Mouse (Mus musculus) forebrain, embryonic 16.5 days (tissue): ENCODE results near the gene Spata9. TPM values are rescaled to one million over a fixed set of nuclear protein-coding genes. Genes with fewer than 3 reads are reported as not detected.
"Not testable (repeated sequence)": the region's sequence is repeated elsewhere in the genome, so short reads cannot be mapped to it uniquely, and the experiment has no call there.

Experiments
- ATAC-seq: fragments of 200-750 bp; cut with Nextera tagmentation; 2 replicates; pipeline ENCODE4 v1.8.0; 2017; ENCODE audit warnings: mild to moderate bottlenecking, moderate library complexity
- H3K27ac ChIP-seq: fragments of 300-500 bp; sonication (generic); 2 replicates; pipeline ENCODE4 v1.5.1; 2014; ENCODE audit warnings: low read length, control low read depth
- H3K27me3 ChIP-seq: fragments of 300-500 bp; sonication (generic); replicated peaks from 2 replicates; pipeline ENCODE4 v1.6.1; 2014; ENCODE audit warnings: low read length; ENCODE audit not compliant: control insufficient read depth, insufficient read depth
- H3K36me3 ChIP-seq: fragments of 300-500 bp; sonication (generic); 2 replicates; pipeline ENCODE4 v1.6.1; 2014; ENCODE audit not compliant: control insufficient read depth, insufficient read depth
- H3K4me1 ChIP-seq: fragments of 300-500 bp; sonication (generic); replicated peaks from 2 replicates; pipeline ENCODE4 v1.6.1; 2014; ENCODE audit warnings: low read length; ENCODE audit not compliant: control insufficient read depth, insufficient read depth
- H3K4me2 ChIP-seq: fragments of 300-500 bp; sonication (generic); 2 replicates; pipeline ENCODE4 v1.6.1; 2014; ENCODE audit warnings: mild to moderate bottlenecking, low read length, control low read depth
- H3K4me3 ChIP-seq: fragments of 300-500 bp; sonication (generic); replicated peaks from 2 replicates; pipeline ENCODE4 v1.5.1; 2014; ENCODE audit warnings: mild to moderate bottlenecking, low read length, control low read depth
- H3K9ac ChIP-seq: fragments of 300-500 bp; sonication (generic); replicated peaks from 2 replicates; pipeline ENCODE4 v1.6.1; 2014; ENCODE audit warnings: low read depth, low read length, control low read depth
- H3K9me3 ChIP-seq: fragments of 300-500 bp; sonication (generic); 2 replicates; pipeline ENCODE4 v1.6.1; 2016; ENCODE audit warnings: low read length; ENCODE audit not compliant: control insufficient read depth
- WGBS: fragments of 180-500 bp; shearing (Covaris S2); extraction: QIAGEN DNeasy Blood & Tissue Kit; methylation state at CpG from one replicate; pipeline ENCODE4 v1.1.7; 2014; 5-methylcytosine and 5-hydroxymethylcytosine counted together
- polyA plus RNA-seq: library from polyadenylated mRNA; unstranded; fragments of >200 nt; fragmentation: Nextera tagmentation; extraction: Ambion mirVana; gene quantifications from 2 replicates; pipeline ENCODE4 v1.2.1, GENCODE M21; 2015

The Spata9 gene
- 1.8 and 2.6 TPM in 2 replicates for polyA plus RNA-seq

- H3K4me3 ChIP-seq: no peak within 1 kb of the TSS
- no peaks in the 10 kb centered on the region for H3K4me1 ChIP-seq
- no peaks in the 10 kb centered on the region for H3K36me3 ChIP-seq
- WGBS: 82% methylated on average over 1 of the region's 1 CpGs
- ATAC-seq: no peak
- H3K4me2 ChIP-seq: no peak within 1 kb of the TSS
- H3K9me3 ChIP-seq: no peaks in the 10 kb centered on the region
- H3K27me3 ChIP-seq: no peaks in the 10 kb centered on the region
- no peak within 1 kb of the TSS for H3K9ac ChIP-seq
- H3K27ac ChIP-seq: no peak within 1 kb of the TSS
Measured at GRCm38 (mm10) chr13:75966850-75967249, at the start of gene Spata9. TSS of gene Spata9 (plus strand) at chr13:75967150.

DNA sequence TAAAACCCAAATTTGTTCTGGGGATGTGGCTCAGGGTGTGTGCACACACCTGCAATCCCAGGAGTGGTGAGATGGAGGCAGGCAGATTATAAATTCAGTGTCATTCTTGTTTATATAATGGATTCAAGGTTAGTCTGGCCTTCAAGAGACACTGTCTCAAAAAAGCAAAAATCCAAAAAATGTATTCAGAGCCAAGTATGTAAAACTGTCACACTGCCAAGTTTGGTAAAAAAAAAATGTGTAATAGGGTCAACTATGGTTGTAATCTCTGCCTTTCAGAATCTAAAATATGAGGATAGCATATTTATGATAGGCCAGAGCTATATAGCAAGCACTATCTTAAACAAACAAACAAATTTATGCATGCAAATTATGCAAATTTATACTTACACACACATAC lies 39.0 kb upstream of the Spata9 start:
- no peaks in the 10 kb centered on the region for H3K27me3 ChIP-seq
- peaks cover 11% of the 10 kb centered on the region; the same call in 1 of the 2 replicates for H3K4me1 ChIP-seq
- H3K9ac ChIP-seq: no peak overlapping the region
- H3K4me3 ChIP-seq: no peak overlapping the region
- no peak overlapping the region for H3K4me2 ChIP-seq
- H3K36me3 ChIP-seq: peaks cover 2% of the 10 kb centered on the region; the same call in 1 of the 2 replicates
- no peak overlapping the region for H3K27ac ChIP-seq
- no peaks in the 10 kb centered on the region for H3K9me3 ChIP-seq
- ATAC-seq: peak; percentile 56

DNA sequence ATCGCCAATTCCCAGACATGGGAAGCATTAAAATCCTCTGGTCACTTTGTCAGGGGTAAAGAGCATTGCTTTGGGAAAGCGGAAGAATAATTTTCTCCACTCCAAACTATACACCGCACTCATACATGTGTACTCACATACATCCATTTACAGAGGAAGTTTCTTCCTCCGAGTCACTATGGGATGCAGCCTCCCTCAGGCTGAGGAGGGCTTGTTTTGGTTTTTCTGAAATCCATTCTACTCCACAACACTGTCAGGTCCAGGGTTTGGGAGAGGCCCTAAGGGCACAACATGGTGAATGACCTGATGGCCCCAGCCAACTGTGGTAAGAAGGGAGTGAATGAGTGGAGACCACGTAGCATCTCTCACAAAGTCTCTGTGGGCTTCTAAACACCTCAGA lies 37.9 kb upstream of the Spata9 start:
- H3K27me3 ChIP-seq, H3K27ac ChIP-seq, H3K4me2 ChIP-seq, H3K9me3 ChIP-seq, H3K36me3 ChIP-seq, H3K9ac ChIP-seq, ATAC-seq, H3K4me3 ChIP-seq: not testable (repeated sequence)
- 95% methylated on average over 5 of the region's 5 CpGs for WGBS
- H3K4me1 ChIP-seq: peaks cover 11% of the 10 kb centered on the region; the same call in 1 of the 2 replicates

- ATAC-seq: 0 out of 2 replicates have a peak, but pooled peaks have one; percentile 11
- no peak overlapping the region for H3K9ac ChIP-seq
- peaks cover 11% of the 10 kb centered on the region; the same call in 1 of the 2 replicates for H3K4me1 ChIP-seq
- peaks cover 2% of the 10 kb centered on the region; the same call in 1 of the 2 replicates for H3K36me3 ChIP-seq
- no peaks in the 10 kb centered on the region for H3K9me3 ChIP-seq
- H3K27ac ChIP-seq: no peak overlapping the region
- 94% methylated on average over 20 of the region's 20 CpGs for WGBS
- no peaks in the 10 kb centered on the region for H3K27me3 ChIP-seq
- H3K4me3 ChIP-seq: no peak overlapping the region
- no peak overlapping the region for H3K4me2 ChIP-seq
Measured at GRCm38 (mm10) chr13:75930023-75930422, 36.9 kb upstream of the Spata9 start.

GRCm38 (mm10) chr13:75930660-75931059 lies 36.3 kb upstream of the Spata9 start:
- no peak overlapping the region for H3K4me3 ChIP-seq
- H3K9me3 ChIP-seq: no peaks in the 10 kb centered on the region
- H3K4me2 ChIP-seq: no peak overlapping the region
- ATAC-seq: no peak
- H3K9ac ChIP-seq: no peak overlapping the region
- H3K27me3 ChIP-seq: no peaks in the 10 kb centered on the region
- 62% methylated on average over 2 of the region's 2 CpGs for WGBS
- H3K27ac ChIP-seq: no peak overlapping the region
- peaks cover 2% of the 10 kb centered on the region; the same call in 1 of the 2 replicates for H3K36me3 ChIP-seq
- H3K4me1 ChIP-seq: peaks cover 11% of the 10 kb centered on the region; the same call in 1 of the 2 replicates

GRCm38 (mm10) chr13:75931073-75931472 lies 35.9 kb upstream of the Spata9 start:
- Histone ChIP-seq H3K36me3 (peaks cover 2% of the 10 kb centered on the region; the same call in 1 of the 2 replicates), H3K27ac (no peak overlapping the region), H3K4me3 (no peak overlapping the region), H3K9ac (no peak overlapping the region), H3K9me3 (no peaks in the 10 kb centered on the region), H3K4me1 (peaks cover 11% of the 10 kb centered on the region; the same call in 1 of the 2 replicates), H3K4me2 (no peak overlapping the region), H3K27me3 (no peaks in the 10 kb centered on the region)
- whole genome bisulfite sequencing: 7% methylated on average over 5 of the region's 5 CpGs
- peak; percentile 86 for ATAC-seq

GRCm38 (mm10) chr13:75933287-75933686 lies 33.7 kb upstream of the Spata9 start:
- Histone ChIP-seq H3K9me3 (no peaks in the 10 kb centered on the region), H3K27ac (no peak overlapping the region), H3K4me3 (no peak overlapping the region), H3K9ac (no peak overlapping the region), H3K4me1 (peaks cover 11% of the 10 kb centered on the region; the same call in 1 of the 2 replicates), H3K36me3 (peaks cover 7% of the 10 kb centered on the region; the same call in 1 of the 2 replicates), H3K27me3 (no peaks in the 10 kb centered on the region), H3K4me2 (no peak overlapping the region)
- no peak for ATAC-seq
- WGBS: 82% methylated on average over 1 of the region's 1 CpGs

- H3K9me3 ChIP-seq: no peaks in the 10 kb centered on the region
- H3K27ac ChIP-seq: no peak overlapping the region
- H3K4me1 ChIP-seq: peaks cover 13% of the 10 kb centered on the region
- WGBS: 97% methylated on average over 5 of the region's 5 CpGs
- H3K27me3 ChIP-seq: no peaks in the 10 kb centered on the region
- no peak for ATAC-seq
- peaks cover 8% of the 10 kb centered on the region; the same call in 1 of the 2 replicates for H3K36me3 ChIP-seq
- H3K4me2 ChIP-seq: no peak overlapping the region
- no peak overlapping the region for H3K4me3 ChIP-seq
- no peak overlapping the region for H3K9ac ChIP-seq
Measured at GRCm38 (mm10) chr13:75938866-75939265, 28.1 kb upstream of the Spata9 start.

- peak overlapping the region; percentile 42; the same call in 1 of the 2 replicates for H3K27ac ChIP-seq
- H3K36me3 ChIP-seq: peaks cover 8% of the 10 kb centered on the region; the same call in 1 of the 2 replicates
- H3K4me2 ChIP-seq: peak overlapping the region; percentile 42
- 55% methylated on average over 2 of the region's 2 CpGs for WGBS
- H3K4me1 ChIP-seq: peaks cover 18% of the 10 kb centered on the region
- H3K9ac ChIP-seq: no peak overlapping the region
- peak overlapping the region; percentile 3 for H3K4me3 ChIP-seq
- no peak for ATAC-seq
- H3K27me3 ChIP-seq: no peaks in the 10 kb centered on the region
- no peaks in the 10 kb centered on the region for H3K9me3 ChIP-seq
Measured at GRCm38 (mm10) chr13:75940791-75941517, 26.0 kb upstream of the Spata9 start.
